ENCODE assay signal across 10 mouse cellular contexts in the genomic region with DNA sequence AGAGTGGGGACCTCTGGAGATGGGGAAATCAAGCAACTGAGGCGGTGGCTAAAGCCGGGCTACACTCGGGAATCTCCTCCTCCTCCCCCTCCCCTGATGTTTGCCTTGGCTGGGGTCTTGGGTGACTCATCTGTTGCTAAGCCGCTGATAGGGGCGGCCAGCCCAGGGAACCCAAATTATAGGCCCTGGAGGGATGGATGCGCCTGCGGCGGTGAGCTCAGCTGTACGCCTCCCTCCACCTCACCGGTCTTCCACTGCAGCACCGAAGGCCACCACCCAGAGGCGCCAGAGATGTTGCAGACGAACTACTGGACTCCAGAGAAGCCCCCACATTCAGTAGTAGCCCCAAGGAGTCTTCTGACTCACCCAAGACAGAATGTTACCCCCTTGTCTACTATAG. TPM values are rescaled to one million over a fixed set of nuclear protein-coding genes. Genes with fewer than 3 reads are reported as not detected.
DNase-seq lines count a peak whose midpoint lies in the region; ATAC-seq and TF ChIP-seq lines count a peak whose summit lies in the region.
"Had no signal": no experiment of that assay in that cellular context is flagged by ENCODE, and none has a peak within 500 bp of the region (broad histone marks: within the 10 kb centered on the region; RNA-seq: fewer than 3 reads in every experiment).

No protein-coding gene starts in this region.

- H3K4me3 ChIP-seq in lung, adult 2 months (replicated peaks; ENCODE audit: extremely low read depth, low read depth, low read length) = no peak overlapping the region

- TF ChIP-seq CTCF in lung, adult 2 months (IDR thresholded peaks at IDR 0.05; ENCODE audit: insufficient read depth, low read length) = 0 out of 2 replicates have a peak, but pooled peaks have one; percentile 5

- intact Hi-C loops in gastrocnemius, postnatal 36 days (cut with DNase I) = no loop called here

- no peaks in the 10 kb centered on the region for H3K4me1 ChIP-seq in lung, adult 2 months (ENCODE audit: control insufficient read depth, insufficient read depth, low read length)

- TF ChIP-seq POLR2A in lung, adult 2 months (IDR thresholded peaks at IDR 0.05; ENCODE audit: borderline replicate concordance, extremely low read depth, low read depth, low read length) = no peak

- no peak for DNase-seq in lung, adult 2 months
- DNase-seq in lung, postnatal 14 days = no peak
- DNase-seq in brain, adult 2 months (ENCODE audit: low read depth, low spot score) = peak; percentile 50
- peak; percentile 36 to 48 for DNase-seq in gastrocnemius, postnatal 36 days
- no peak for DNase-seq in left cerebral cortex, adult 11 months (ENCODE audit: low spot score)
- no peak for DNase-seq in cerebellum, adult 11-12 months

- 29% methylated on average over 13 of the region's 13 CpGs for WGBS in lung, adult 2 months

- peak; percentile 35; the same call in 1 of the 2 replicates for ATAC-seq in megakaryocyte progenitor cell, adult 5-6 weeks (replicated peaks; ENCODE audit: poor library complexity)

RNA-seq across cellular contexts. Expression of a gene that starts 2.6 kb away (rescaled TPM):
- polyA plus RNA-seq in lung, adult 2 months (2012; rRNA removed) = 21.8 and 37.4 TPM in 2 replicates
- total RNA-seq in gastrocnemius, postnatal 36 days (2021) = under 1 TPM; 0.69 to 0.87 TPM
- 0.22 TPM in 1 of 2 replicates, not detected in the other for total RNA-seq in megakaryocyte progenitor cell, adult 5-6 weeks (2015)
- 0.54 TPM in 1 of 2 replicates, not detected in the other for total RNA-seq in megakaryocyte progenitor cell, adult 5-6 weeks (2017)

RNA-seq across cellular contexts. Expression of a gene that starts 9.1 kb away (rescaled TPM):
- not detected in 2 replicates for polyA plus RNA-seq in lung, adult 2 months (2012; rRNA removed)
- total RNA-seq in gastrocnemius, postnatal 36 days (2021) = not detected
- not detected in 2 replicates for total RNA-seq in megakaryocyte progenitor cell, adult 5-6 weeks (2015)
- not detected in 2 replicates for total RNA-seq in megakaryocyte progenitor cell, adult 5-6 weeks (2017)
- total RNA-seq: hematopoietic stem cell, adult 5-6 weeks had no signal
- polyA plus RNA-seq: lung, embryonic 16.5 days; small intestine, adult 2 months had no signal

RNA-seq across cellular contexts. Expression of a gene that starts 17.6 kb away (rescaled TPM):
- polyA plus RNA-seq in lung, adult 2 months (2012; rRNA removed) = 110 and 166 TPM in 2 replicates
- 1 to 10 TPM; 7.4 to 8.2 TPM for total RNA-seq in gastrocnemius, postnatal 36 days (2021)
- total RNA-seq in megakaryocyte progenitor cell, adult 5-6 weeks (2015) = 32.3 and 35.2 TPM in 2 replicates
- total RNA-seq in megakaryocyte progenitor cell, adult 5-6 weeks (2017) = 32.2 and 36.9 TPM in 2 replicates

RNA-seq across cellular contexts. Expression of a gene that starts 28.7 kb away (rescaled TPM):
- polyA plus RNA-seq in lung, adult 2 months (2012; rRNA removed) = 0.21 and 0.31 TPM in 2 replicates
- under 1 TPM; 0.28 to 0.96 TPM for total RNA-seq in gastrocnemius, postnatal 36 days (2021)
- total RNA-seq in megakaryocyte progenitor cell, adult 5-6 weeks (2015) = not detected in 2 replicates
- under 0.01 and 0.10 TPM in 2 replicates for total RNA-seq in megakaryocyte progenitor cell, adult 5-6 weeks (2017)
- polyA plus RNA-seq: lung, embryonic 16.5 days; small intestine, adult 2 months had no signal

RNA-seq across cellular contexts. Expression of a gene that starts 50.7 kb away (rescaled TPM):
- polyA plus RNA-seq in lung, adult 2 months (2012; rRNA removed) = 51.0 and 62.8 TPM in 2 replicates
- 10 to 100 TPM; 39.3 to 50.3 TPM for total RNA-seq in gastrocnemius, postnatal 36 days (2021)
- total RNA-seq in megakaryocyte progenitor cell, adult 5-6 weeks (2015) = 38.4 and 50.6 TPM in 2 replicates
- total RNA-seq in megakaryocyte progenitor cell, adult 5-6 weeks (2017) = 97.3 and 105 TPM in 2 replicates

Comparison
In these comparisons a context has a peak if more than half of its experiments do, and no peak if none do; other contexts are left out.
1. DNase-seq: peak in brain, adult 2 months (single experiment) and gastrocnemius, postnatal 36 days (2 of 2); none in lung, adult 2 months (single experiment), lung, postnatal 14 days (single experiment), left cerebral cortex, adult 11 months (single experiment) and cerebellum, adult 11-12 months (single experiment).